Mouse (Mus musculus): ENCODE results near the gene Rusc1.

DNA sequence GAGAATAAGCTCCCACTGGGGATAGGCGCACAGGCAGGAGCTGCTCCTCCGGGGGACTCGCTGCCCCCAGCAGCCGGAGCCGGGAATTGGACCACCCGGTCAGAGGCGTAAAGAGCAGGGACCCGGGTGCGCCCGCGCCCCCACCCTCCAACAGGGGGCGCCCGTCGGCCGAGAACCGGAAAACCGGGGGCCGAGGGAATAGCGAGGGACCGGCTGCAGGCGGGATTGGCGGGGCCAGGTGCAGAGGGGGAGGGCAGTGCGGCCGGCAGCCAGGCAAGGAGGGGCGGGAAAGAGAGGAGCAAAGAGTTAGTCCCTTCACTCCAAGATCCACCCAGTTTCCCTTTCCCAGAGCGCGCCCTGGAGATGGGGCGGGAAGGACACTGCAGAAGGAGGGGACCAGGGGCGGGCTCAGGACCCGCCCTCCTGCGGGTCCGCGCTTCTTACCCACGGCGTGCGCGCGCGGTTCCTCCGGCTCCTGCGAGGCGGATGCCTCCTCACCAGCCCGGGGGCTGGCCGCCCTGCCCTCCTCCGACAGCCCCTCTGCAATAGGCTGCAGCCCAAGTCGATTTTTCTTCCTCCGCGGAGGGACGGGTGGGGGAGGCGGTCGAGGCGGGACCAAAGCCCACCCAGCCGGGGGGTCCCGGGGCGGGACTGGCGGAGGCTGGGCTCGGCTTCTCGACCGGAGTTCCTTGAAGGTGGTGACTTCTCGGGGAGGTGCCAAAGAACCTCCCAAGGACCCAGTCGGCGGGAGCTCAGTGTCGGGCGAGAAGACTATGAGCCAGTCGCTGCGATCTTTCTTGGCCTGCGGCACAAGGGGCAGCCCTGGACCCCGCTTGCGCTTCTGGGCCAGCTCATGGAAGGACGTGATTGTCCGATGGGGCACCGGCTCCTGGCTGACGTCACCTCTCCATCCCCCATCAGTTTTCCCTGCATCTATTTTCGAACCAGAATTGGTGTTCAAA, 2.1 kb downstream of the Rusc1 start:
- TF ChIP-seq POLR2A (IDR thresholded peaks at IDR 0.05; ENCODE audit: low read depth, low read length) (no peak), CTCF (IDR thresholded peaks at IDR 0.05; ENCODE audit: extremely low read depth, insufficient read depth, insufficient read length, insufficient replicate concordance) (peak; percentile 80)

Measured in spleen, adult 2 months (tissue).